Mouse (Mus musculus) neural tube, embryonic 15.5 days (tissue): ENCODE data around the gene Nr2c2ap. TPM values are rescaled to one million over a fixed set of nuclear protein-coding genes. Genes with fewer than 3 reads are reported as not detected.
A peak's percentile ranks its signal among the peaks of the same experiment; 100 is the strongest.

Source experiments
- ATAC-seq: fragments of 200-750 bp; cut with Nextera tagmentation; 2 replicates; pipeline ENCODE4 v1.8.0; 2017; ENCODE audit warnings: mild to moderate bottlenecking, moderate TSS enrichment, moderate library complexity; ENCODE audit not compliant: low FRiP score
- H3K27ac ChIP-seq: fragments of 300-500 bp; sonication (generic); replicated peaks from 2 replicates; pipeline ENCODE4 v1.5.1; 2015; ENCODE audit warnings: mild to moderate bottlenecking, inconsistent platforms
- H3K27me3 ChIP-seq: fragments of 300-500 bp; sonication (generic); replicated peaks from 2 replicates; pipeline ENCODE4 v1.6.1; 2015; ENCODE audit warnings: inconsistent platforms
- H3K36me3 ChIP-seq: fragments of 300-500 bp; sonication (generic); 2 replicates; pipeline ENCODE4 v1.6.1; 2015; ENCODE audit warnings: inconsistent platforms
- H3K4me1 ChIP-seq: fragments of 300-500 bp; sonication (generic); 2 replicates; pipeline ENCODE4 v1.6.1; 2015; ENCODE audit warnings: inconsistent platforms
- H3K4me2 ChIP-seq: fragments of 300-500 bp; sonication (generic); 2 replicates; pipeline ENCODE4 v1.6.1; 2015; ENCODE audit warnings: inconsistent platforms, mild to moderate bottlenecking, moderate library complexity
- H3K4me3 ChIP-seq: fragments of 300-500 bp; sonication (generic); replicated peaks from 2 replicates; pipeline ENCODE4 v1.5.1; 2015; ENCODE audit warnings: mild to moderate bottlenecking, inconsistent platforms
- H3K9ac ChIP-seq: fragments of 300-500 bp; sonication (generic); replicated peaks from 2 replicates; pipeline ENCODE4 v1.6.1; 2015; ENCODE audit warnings: mild to moderate bottlenecking, inconsistent platforms
- H3K9me3 ChIP-seq: fragments of 300-500 bp; sonication (generic); replicated peaks from 2 replicates; pipeline ENCODE4 v1.6.1; 2016; ENCODE audit warnings: inconsistent platforms
- WGBS: fragments of 180-500 bp; shearing (Covaris S2); methylation state at CpG from one replicate; pipeline ENCODE4 v1.1.7; 2015; ENCODE audit warnings: mixed read lengths; 5-methylcytosine and 5-hydroxymethylcytosine counted together
- polyA plus RNA-seq: library from polyadenylated mRNA; unstranded; fragments of >200 nt; fragmentation: Nextera tagmentation; extraction: Ambion mirVana; gene quantifications from 2 replicates; pipeline ENCODE4 v1.2.1, GENCODE M21; 2015

Gene Nr2c2ap
- polyA plus RNA-seq, 1 experiment from 2014 or later: 47.2 TPM

DNA sequence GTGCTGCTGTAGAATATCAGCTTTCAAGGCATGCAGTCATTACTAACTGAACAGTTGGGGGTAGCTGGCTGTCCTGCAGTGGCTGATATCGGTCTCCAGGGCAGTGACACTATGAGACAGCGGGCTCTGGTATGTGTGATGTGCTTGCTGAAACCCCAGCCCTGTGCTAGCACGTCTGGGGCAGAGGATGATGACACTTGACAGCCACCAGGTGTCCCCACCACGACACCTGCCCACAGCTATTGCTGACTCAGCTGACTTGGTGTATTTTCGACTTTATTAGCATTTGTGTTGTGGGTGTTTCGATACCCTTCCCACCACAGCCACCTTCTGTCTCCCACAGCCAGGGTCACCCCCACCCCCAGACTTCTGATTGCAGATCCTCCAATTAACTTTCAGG lies 26.6 kb upstream of the Nr2c2ap start:
- H3K4me1 ChIP-seq: peaks cover 16% of the 10 kb centered on the region; the same call in 1 of the 2 replicates
- H3K4me2 ChIP-seq: no peak overlapping the region
- H3K27ac ChIP-seq: no peak overlapping the region
- WGBS: 16% methylated on average over 6 of the region's 6 CpGs
- no peak overlapping the region for H3K9ac ChIP-seq
- peaks cover 83% of the 10 kb centered on the region for H3K36me3 ChIP-seq
- H3K27me3 ChIP-seq: no peaks in the 10 kb centered on the region
- no peaks in the 10 kb centered on the region for H3K9me3 ChIP-seq
- no peak for ATAC-seq
- H3K4me3 ChIP-seq: no peak overlapping the region

DNA sequence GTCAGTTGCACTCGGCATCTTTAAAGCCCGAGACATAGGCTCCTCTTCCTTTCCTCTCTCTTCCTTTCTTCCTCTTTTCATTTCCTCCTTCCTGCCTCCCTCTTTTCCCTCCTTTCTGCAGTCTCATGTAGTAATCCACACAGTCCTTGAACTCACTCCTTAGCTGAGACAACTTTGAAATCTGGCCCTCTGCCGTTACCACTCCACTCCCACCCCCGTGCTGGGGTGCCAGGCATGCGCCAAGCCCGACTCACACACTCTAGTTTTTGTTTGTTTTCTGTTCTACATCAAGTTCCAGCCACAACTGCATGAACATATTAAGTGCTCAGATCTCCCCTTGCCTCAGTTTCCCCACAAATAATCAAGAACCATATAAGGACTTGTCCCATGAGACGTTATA lies 26.2 kb upstream of the Nr2c2ap start:
- WGBS: 76% methylated on average over 7 of the region's 7 CpGs
- H3K4me3 ChIP-seq: no peak overlapping the region
- no peaks in the 10 kb centered on the region for H3K27me3 ChIP-seq
- H3K9ac ChIP-seq: no peak overlapping the region
- no peak for ATAC-seq
- H3K4me2 ChIP-seq: no peak overlapping the region
- no peaks in the 10 kb centered on the region for H3K9me3 ChIP-seq
- H3K36me3 ChIP-seq: peaks cover 83% of the 10 kb centered on the region
- peaks cover 20% of the 10 kb centered on the region for H3K4me1 ChIP-seq
- H3K27ac ChIP-seq: no peak overlapping the region

DNA sequence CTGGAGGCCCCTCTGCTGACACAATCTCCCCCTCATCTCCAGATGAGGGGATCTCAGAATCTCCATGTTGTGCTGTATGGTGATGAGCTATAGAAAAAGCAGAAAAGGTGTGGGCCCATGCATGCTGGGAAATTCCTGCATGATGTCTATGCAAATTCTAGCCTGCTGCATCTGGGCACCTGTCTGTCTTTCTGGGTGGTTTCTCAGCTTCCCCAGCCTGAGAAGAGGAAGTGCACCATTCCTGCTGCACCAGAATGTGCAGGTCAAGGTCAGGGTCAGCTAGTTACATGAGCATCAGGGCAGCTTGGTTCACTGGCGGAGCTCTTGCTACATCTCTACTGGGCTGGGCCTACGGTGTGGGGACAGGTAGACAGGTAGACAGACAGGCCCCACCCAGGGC lies 20.7 kb upstream of the Nr2c2ap start:
- H3K27me3 ChIP-seq: peaks cover 6% of the 10 kb centered on the region; the same call in 1 of the 2 replicates
- H3K4me2 ChIP-seq: no peak overlapping the region
- no peak overlapping the region for H3K9ac ChIP-seq
- WGBS: 86% methylated on average over 2 of the region's 2 CpGs
- peaks cover 30% of the 10 kb centered on the region for H3K4me1 ChIP-seq
- no peak overlapping the region for H3K4me3 ChIP-seq
- H3K27ac ChIP-seq: no peak overlapping the region
- ATAC-seq: no peak
- H3K9me3 ChIP-seq: no peaks in the 10 kb centered on the region
- peaks cover 95% of the 10 kb centered on the region for H3K36me3 ChIP-seq

DNA sequence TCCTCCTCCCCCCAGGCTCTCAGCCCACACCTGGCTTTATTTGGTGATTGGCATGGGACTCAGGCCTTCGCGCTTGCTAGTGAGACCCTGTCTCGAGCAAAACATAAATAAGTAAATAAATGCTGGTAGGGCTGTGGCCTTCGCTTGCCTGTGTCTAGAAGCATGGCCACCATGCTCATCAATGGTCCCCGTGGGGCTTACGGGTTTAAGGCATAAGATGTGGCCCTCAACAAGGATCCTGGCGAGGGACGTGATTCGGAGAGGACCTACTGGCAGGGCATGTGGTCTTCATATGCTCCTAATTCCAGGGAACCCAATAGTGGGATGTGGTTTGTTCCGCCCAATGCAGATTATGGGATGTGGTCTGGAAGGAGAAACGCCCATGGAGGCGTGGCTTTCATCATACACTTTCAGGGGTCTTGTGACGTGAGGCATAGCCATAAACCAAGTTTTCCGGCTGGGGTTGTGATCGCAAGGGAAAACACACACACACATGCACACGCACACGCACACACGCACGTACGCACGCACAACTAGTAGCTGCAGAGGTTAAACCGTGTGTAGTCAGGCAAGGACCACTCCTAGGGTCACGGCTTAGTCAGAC lies 19.8 kb upstream of the Nr2c2ap start:
- 58% methylated on average over 23 of the region's 23 CpGs for WGBS
- no peak overlapping the region for H3K4me2 ChIP-seq
- H3K36me3 ChIP-seq: peaks cover 91% of the 10 kb centered on the region
- H3K27me3 ChIP-seq: peaks cover 8% of the 10 kb centered on the region; the same call in 1 of the 2 replicates
- H3K9ac ChIP-seq: no peak overlapping the region
- no peak overlapping the region for H3K27ac ChIP-seq
- peaks cover 30% of the 10 kb centered on the region for H3K4me1 ChIP-seq
- no peak overlapping the region for H3K4me3 ChIP-seq
- no peak for ATAC-seq
- H3K9me3 ChIP-seq: no peaks in the 10 kb centered on the region

DNA sequence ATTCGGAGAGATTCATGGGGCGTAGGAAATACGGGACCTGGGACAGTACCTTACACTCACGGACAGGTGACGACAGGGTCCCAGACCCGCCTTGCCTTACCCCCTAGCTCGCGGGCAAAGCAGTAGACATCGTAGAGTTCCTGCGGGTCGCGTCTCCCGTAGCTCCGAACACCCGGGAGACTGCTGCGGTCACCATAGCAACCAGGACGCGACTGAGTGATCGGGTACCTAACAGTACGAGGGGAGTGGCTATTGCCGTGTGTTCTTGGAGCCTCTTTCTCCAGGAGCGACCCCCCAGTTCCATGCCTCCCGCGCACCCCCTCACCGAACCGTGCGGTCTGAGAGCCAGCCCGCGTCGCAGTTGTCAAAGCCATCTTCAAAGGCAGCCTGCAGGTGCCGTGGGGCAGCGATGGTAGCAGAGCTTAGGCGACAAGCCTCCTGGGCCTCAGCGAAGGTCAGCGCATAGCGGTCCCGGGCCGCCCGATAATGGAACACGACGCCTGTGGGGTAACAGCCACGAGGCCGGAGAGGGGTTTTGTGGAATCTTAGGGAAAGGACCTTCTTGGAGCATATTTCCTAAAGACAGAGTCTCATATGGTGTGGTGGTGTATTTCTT lies 18.6 kb upstream of the Nr2c2ap start:
- 10% methylated on average over 43 of the region's 43 CpGs for WGBS
- 0 out of 2 replicates have a peak, but pooled peaks have one; percentile 3 for ATAC-seq
- H3K4me3 ChIP-seq: no peak overlapping the region

DNA sequence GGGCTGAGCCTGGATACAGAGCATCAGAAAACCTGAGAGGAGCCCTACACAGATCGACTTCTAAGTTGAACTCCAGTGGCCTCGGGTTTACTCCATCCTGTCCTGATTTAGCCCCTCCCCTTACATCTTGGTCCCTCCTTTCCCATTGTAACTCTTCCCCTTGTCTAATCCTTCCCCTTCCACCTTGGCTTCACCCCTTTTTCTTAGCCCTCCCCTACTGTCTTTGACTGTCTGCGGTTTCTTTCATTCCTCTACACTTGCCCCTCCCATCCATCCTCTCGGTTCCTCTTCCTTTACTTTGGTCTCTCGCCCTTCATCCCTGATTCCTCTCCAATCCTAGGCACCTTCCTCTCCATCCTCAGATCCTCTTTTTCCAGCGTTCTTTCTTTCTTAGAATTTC lies 16.6 kb upstream of the Nr2c2ap start:
- Histone ChIP-seq H3K9me3 (no peaks in the 10 kb centered on the region), H3K4me3 (no peak overlapping the region), H3K36me3 (peaks cover 60% of the 10 kb centered on the region), H3K4me2 (no peak overlapping the region; the same call in 1 of the 2 replicates), H3K4me1 (peaks cover 46% of the 10 kb centered on the region), H3K9ac (no peak overlapping the region), H3K27ac (no peak overlapping the region), H3K27me3 (peaks cover 8% of the 10 kb centered on the region; the same call in 1 of the 2 replicates)
- no peak for ATAC-seq
- 25% methylated on average over 6 of the region's 6 CpGs for WGBS

More for the DNA sequence above, 18.6 kb upstream of the Nr2c2ap start:
- peaks cover 36% of the 10 kb centered on the region for H3K4me1 ChIP-seq
- H3K9me3 ChIP-seq: no peaks in the 10 kb centered on the region
- H3K4me2 ChIP-seq: peak overlapping the region; percentile 11; the same call in 1 of the 2 replicates
- H3K36me3 ChIP-seq: peaks cover 79% of the 10 kb centered on the region
- no peak overlapping the region for H3K27ac ChIP-seq
- no peak overlapping the region for H3K9ac ChIP-seq
- H3K27me3 ChIP-seq: peaks cover 8% of the 10 kb centered on the region; the same call in 1 of the 2 replicates

DNA sequence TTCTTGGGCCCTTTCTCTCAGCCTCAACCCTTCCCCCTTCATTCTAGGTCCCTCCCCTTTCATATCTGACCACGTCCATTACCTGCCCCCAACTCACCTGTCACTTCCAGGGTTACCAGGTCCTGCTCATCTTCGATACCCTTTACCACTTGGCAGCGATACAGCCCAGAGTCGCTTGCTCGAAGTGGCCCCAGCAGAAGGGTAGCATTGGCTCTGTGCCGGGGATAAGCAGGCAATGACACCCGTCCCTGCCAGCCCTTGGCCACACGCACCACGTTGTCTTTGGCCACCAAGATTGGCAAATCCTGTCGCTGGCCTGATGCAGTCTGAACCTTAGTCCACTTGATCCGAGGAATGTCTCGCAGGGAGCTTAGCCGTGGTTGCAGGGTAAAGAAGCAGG lies 16.2 kb upstream of the Nr2c2ap start:
- 72% methylated on average over 13 of the region's 13 CpGs for WGBS
- Histone ChIP-seq H3K9me3 (no peaks in the 10 kb centered on the region), H3K4me2 (no peak overlapping the region; the same call in 1 of the 2 replicates), H3K4me1 (peaks cover 42% of the 10 kb centered on the region), H3K27me3 (peaks cover 8% of the 10 kb centered on the region; the same call in 1 of the 2 replicates), H3K9ac (no peak overlapping the region), H3K36me3 (peaks cover 56% of the 10 kb centered on the region), H3K27ac (no peak overlapping the region), H3K4me3 (no peak overlapping the region)
- ATAC-seq: no peak

DNA sequence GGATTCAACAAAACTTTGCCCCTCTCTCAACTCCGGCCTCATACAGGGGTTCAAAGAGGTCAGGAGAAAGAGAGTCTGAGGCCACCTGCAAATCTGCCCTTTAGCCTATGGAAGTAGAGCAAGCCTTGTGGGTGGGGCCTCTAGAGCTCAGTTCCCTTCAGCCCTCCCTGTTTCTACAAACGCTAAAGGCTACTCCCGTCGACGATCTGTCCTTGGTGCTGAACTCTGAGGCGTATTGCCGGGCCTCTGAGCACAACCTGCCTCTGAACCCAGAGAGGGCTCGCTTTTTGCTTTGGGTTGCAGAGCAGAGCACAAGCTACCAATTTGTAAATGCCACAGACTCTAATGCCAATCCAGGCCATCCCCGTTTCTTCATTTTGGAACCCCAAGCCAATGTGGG lies 13.5 kb upstream of the Nr2c2ap start:
- no peak overlapping the region for H3K27ac ChIP-seq
- no peak for ATAC-seq
- peaks cover 8% of the 10 kb centered on the region; the same call in 1 of the 2 replicates for H3K27me3 ChIP-seq
- peak overlapping the region; percentile 65 for H3K4me3 ChIP-seq
- H3K4me1 ChIP-seq: peaks cover 32% of the 10 kb centered on the region
- peaks cover 29% of the 10 kb centered on the region for H3K36me3 ChIP-seq
- 16% methylated on average over 9 of the region's 9 CpGs for WGBS
- H3K4me2 ChIP-seq: peak overlapping the region; percentile 74
- H3K9me3 ChIP-seq: no peaks in the 10 kb centered on the region
- no peak overlapping the region; the same call in 1 of the 2 replicates for H3K9ac ChIP-seq

DNA sequence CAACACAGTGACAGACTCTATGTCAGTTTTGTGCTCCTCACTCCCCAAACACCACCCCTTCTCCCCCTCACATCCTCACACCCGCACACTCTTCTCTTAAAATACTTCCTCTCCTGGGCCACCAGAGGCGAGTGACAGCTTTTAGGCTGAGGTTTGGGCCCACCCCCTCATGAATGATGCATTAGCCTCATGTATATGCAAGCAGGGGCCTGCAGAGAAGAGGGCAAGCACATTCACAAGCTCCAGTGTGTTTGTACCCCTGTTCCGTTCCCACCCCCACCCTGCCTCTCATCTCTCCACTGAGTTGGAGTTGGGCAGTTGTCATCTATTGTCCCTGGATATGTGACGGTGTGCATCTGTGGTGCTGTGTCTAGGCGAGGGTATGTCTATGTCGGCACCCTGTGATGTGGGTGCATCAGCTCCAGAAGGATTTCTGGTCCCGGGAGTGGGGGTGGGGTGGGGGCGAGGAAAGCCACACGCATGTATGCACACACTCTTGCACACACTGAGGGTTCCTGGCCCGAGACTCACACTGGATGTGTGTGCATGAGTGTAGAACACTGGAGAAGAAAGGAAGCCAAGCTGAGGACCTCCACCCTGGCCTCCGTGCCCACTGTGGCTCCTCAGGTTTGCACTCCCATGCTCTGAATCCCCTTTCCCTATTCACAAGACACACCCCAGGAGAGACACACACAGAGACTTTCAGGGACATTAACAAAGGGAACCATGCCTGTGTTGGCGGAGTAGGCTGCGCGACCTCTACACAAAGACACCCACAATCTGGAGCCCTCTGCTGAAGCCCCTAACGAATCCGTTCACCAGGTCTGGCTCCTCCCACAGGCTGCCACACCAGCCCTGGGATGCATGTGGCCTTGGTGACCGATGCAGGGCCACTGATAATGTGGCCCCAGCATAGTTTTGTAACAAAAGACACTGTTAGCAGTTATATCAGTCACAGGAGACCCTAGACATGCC lies 12.1 kb upstream of the Nr2c2ap start:
- ATAC-seq: peak; percentile 80
- WGBS: 2% methylated on average over 17 of the region's 17 CpGs
- peak overlapping the region; percentile 86 for H3K27ac ChIP-seq

DNA sequence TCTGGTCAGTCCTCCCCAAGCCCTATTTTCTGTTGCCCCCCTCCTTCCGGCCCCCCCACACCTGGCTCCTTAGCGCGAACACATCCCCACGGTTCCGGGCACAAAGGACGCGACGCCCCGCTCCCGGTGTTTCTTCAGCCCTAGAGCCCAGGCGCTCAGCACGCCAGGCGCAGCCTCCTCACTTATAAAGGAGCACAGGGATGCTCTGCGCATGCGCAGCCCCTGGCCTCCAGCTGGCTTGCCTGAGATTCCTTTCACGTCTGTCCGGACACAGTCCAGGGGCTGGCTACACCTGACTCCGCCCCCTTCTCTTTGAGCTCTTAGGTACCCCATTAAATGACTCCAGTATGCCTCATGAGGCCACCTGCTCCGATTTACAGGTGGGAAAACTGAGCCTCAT lies 10.5 kb upstream of the Nr2c2ap start, which contains the start of gene Ncan:
TSS of gene Ncan (minus strand) at position 207 of the 400 bp plus-strand sequence.
- Histone ChIP-seq H3K4me3 (peak within 1 kb of the TSS; percentile 65), H3K9me3 (no peaks in the 10 kb centered on the region), H3K4me1 (peaks cover 28% of the 10 kb centered on the region), H3K36me3 (peaks cover under 1% of the 10 kb centered on the region; the same call in 1 of the 2 replicates), H3K27me3 (peaks cover 5% of the 10 kb centered on the region; the same call in 1 of the 2 replicates), H3K9ac (peak within 1 kb of the TSS; percentile 82), H3K27ac (peak within 1 kb of the TSS; percentile 86), H3K4me2 (peak within 1 kb of the TSS; percentile 74)
- peak; percentile 80 for ATAC-seq
- WGBS: under 1% methylated on average over 19 of the region's 19 CpGs

More for the DNA sequence above, 12.1 kb upstream of the Nr2c2ap start:
- H3K4me3 ChIP-seq: peak overlapping the region; percentile 65
- peaks cover 8% of the 10 kb centered on the region; the same call in 1 of the 2 replicates for H3K27me3 ChIP-seq
- H3K9ac ChIP-seq: peak overlapping the region; percentile 82
- H3K4me1 ChIP-seq: peaks cover 28% of the 10 kb centered on the region
- H3K4me2 ChIP-seq: peak overlapping the region; percentile 74
- H3K36me3 ChIP-seq: peaks cover 17% of the 10 kb centered on the region
- no peaks in the 10 kb centered on the region for H3K9me3 ChIP-seq

DNA sequence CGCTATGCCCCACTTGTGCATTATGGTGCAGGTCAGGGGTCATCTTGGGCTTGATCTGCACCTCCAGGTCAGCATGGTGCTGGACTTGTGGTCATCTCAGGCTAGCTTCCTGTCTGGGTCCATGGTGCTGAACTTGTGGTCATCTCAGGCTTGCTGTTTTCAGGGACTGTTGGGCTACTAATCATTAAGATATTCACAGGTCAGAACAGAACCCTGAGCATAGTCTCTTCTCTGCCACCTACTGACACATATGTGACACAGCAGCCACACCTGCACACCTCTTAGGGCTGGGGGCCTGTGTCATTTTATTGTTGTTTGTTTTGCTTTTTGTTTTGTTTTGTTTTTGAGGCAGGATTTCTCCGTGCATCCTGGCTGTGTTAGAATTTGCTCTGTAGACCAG lies 8.3 kb upstream of the Nr2c2ap start:
- H3K9ac ChIP-seq: no peak overlapping the region
- peaks cover 14% of the 10 kb centered on the region for H3K4me1 ChIP-seq
- 55% methylated on average over 2 of the region's 2 CpGs for WGBS
- H3K27ac ChIP-seq: no peak overlapping the region
- no peaks in the 10 kb centered on the region for H3K9me3 ChIP-seq
- H3K4me2 ChIP-seq: no peak overlapping the region
- no peaks in the 10 kb centered on the region for H3K36me3 ChIP-seq
- H3K27me3 ChIP-seq: peaks cover 5% of the 10 kb centered on the region; the same call in 1 of the 2 replicates
- no peak overlapping the region for H3K4me3 ChIP-seq
- ATAC-seq: no peak
